Mouse (Mus musculus) kidney, postnatal 25 days (tissue): ENCODE results near the gene Tmem18.

Experiments used
- DNase-seq, 2 experiments: peaks; one replicate each; pipeline ENCODE4 v3.0.0; 2021; ENCODE audit warnings: mixed read lengths in 2 of 2

Gene Tmem18

GRCm38 (mm10) chr12:30584356-30584740 is at the start of gene Tmem18:
Gene Tmem18, plus strand, starts transcription at chr12:30584426.
- peak; percentile 83 to 91 for DNase-seq

- DNase-seq, result no peak
Observed at GRCm38 (mm10) chr12:30557349-30557748, 26.9 kb upstream of the Tmem18 start.

- no peak for DNase-seq
Observed at GRCm38 (mm10) chr12:30561411-30561810, 22.8 kb upstream of the Tmem18 start.

GRCm38 (mm10) chr12:30572075-30572474 is 12.2 kb upstream of the Tmem18 start:
- DNase-seq, result no peak

GRCm38 (mm10) chr12:30575952-30576351 is 8.3 kb upstream of the Tmem18 start:
- DNase-seq, result no peak

- peak; percentile 56 to 82 for DNase-seq
Observed at GRCm38 (mm10) chr12:30578019-30578418, 6.2 kb upstream of the Tmem18 start.

- DNase-seq, result peak; percentile 40 to 57
Observed at GRCm38 (mm10) chr12:30581277-30581676, 2.9 kb upstream of the Tmem18 start.

- DNase-seq, result no peak
Observed at GRCm38 (mm10) chr12:30583586-30584355, 455 bp upstream of the Tmem18 start.

- no peak for DNase-seq
Observed at GRCm38 (mm10) chr12:30584863-30585262, 637 bp downstream of the Tmem18 start.

GRCm38 (mm10) chr12:30591832-30592231 is 7.6 kb downstream of the Tmem18 start:
- no peak for DNase-seq

- DNase-seq, result peak; percentile 45 to 51
Observed at GRCm38 (mm10) chr12:30596818-30597407, 12.7 kb downstream of the Tmem18 start.

GRCm38 (mm10) chr12:30598955-30599354 is 14.7 kb downstream of the Tmem18 start:
- DNase-seq, result no peak

- no peak for DNase-seq
Observed at GRCm38 (mm10) chr12:30599474-30599873, 15.2 kb downstream of the Tmem18 start.

GRCm38 (mm10) chr12:30599997-30600396 is 15.8 kb downstream of the Tmem18 start:
- DNase-seq, result no peak

- no peak for DNase-seq
Observed at GRCm38 (mm10) chr12:30604012-30604411, 19.8 kb downstream of the Tmem18 start.

GRCm38 (mm10) chr12:30604876-30605275 is 20.6 kb downstream of the Tmem18 start:
- DNase-seq, result no peak

- no peak for DNase-seq
Observed at GRCm38 (mm10) chr12:30605941-30606340, 21.7 kb downstream of the Tmem18 start.

GRCm38 (mm10) chr12:30606743-30607142 is 22.5 kb downstream of the Tmem18 start:
- no peak for DNase-seq

GRCm38 (mm10) chr12:30618425-30618824 is 34.2 kb downstream of the Tmem18 start:
- peak in 1 of 2 experiments; percentile 36 for DNase-seq

GRCm38 (mm10) chr12:30628466-30628865 is 44.2 kb downstream of the Tmem18 start:
- DNase-seq, result peak; percentile 18 to 46

- DNase-seq, result no peak
Observed at GRCm38 (mm10) chr12:30634534-30634933, 50.3 kb downstream of the Tmem18 start.
